Mouse (Mus musculus): ENCODE data around the gene Cfb. TPM values are rescaled to one million over a fixed set of nuclear protein-coding genes. Genes with fewer than 3 reads are reported as not detected.

Gene Cfb
- 1.7 and 2.0 TPM in 2 replicates for polyA plus RNA-seq (2012; rRNA removed)

DNA sequence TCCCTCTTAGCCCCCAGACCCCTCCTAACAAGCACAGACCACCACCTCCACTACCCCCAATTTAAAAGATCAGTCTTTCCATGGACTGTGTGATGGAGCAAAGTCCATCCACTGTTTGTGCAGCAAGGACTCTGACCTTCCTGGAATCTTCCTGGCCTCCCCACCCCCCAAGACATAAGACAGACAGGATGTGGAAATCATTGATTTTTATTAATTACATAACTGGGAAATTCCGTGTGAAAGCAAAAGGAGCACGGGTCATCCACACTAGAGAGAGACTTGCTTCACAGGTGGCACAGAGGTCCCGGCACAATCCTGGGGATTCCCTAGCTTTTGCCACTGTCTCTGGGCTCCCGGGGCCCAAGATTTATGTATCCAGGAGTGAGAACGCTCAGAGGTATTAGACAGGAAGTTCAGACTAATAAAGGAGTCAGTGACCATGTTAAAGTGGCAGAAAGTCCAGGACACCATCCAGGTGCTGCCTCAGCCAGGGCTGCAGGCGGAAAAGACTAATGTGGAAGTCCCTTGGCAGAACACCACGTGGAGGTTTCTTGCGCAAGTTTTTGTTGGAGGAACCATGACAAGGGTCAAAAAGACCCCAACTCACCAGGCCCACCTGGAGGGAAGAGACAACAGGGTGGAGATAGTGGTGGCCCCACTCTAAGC lies at the start of gene Cfb:
Cfb (minus strand) TSS at position 103 of the 666 bp plus-strand sequence.

DNA sequence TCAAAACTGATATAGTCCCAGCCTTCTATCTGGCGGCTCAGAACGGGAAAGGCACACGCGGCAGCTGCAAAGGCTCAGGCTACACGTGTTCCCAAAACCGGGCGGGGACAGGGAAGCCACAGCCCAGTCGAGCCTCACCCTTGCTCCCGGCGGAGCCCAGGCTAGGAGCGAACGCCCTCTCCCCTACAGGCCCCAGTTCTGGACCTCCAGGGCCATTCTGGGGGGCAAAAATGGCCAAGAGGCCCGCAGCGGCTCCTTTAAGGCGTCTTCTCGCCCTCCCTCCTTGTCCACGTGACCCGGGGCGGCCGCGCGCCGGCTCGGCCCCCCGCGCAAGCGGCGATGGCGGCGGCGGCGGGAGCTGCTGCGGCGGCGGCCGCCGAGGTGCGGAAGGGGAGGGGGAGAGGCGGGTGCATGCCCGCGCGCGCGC lies 35.9 kb upstream of the Cfb start, which contains the start of the genes C2 and Ehmt2:
C2 (minus strand) TSS at position 106 of the 427 bp plus-strand sequence.
Ehmt2 (plus strand) TSS at position 310 of the 427 bp plus-strand sequence.

GRCm38 (mm10) chr17:34881683-34882310 lies 19.5 kb upstream of the Cfb start, which contains the start of gene Gm20547:
Gm20547 (minus strand) TSS chr17:34882042.

DNA sequence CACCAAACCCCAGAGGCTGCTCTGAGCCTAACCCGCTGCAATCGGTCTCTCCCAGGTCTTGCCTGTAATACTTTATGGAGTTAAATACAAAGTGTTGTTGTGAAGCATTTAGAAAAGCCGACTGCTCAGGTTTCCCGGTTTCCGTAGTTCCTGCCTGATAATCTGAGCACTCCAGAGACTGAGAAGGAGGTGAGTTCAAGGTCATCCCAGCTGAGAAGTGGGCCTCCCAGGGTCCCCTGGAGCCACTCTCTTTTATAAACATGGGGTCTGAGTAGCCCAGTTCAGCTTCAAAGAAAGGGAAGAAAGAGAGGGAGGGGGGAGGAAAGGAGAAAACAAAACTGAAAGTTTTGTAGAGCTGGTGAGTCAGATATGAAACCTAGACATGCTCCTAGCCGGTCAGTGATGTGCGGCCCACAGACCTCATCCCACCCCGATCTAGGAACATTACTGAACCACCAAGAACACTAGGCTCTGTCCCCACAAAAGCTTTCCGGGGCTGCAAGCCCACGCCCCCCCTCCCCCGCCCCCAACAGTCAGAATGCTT lies 17.1 kb upstream of the Cfb start, which contains the start of gene Zbtb12:
Zbtb12 (plus strand) TSS at position 148 of the 544 bp plus-strand sequence.

DNA sequence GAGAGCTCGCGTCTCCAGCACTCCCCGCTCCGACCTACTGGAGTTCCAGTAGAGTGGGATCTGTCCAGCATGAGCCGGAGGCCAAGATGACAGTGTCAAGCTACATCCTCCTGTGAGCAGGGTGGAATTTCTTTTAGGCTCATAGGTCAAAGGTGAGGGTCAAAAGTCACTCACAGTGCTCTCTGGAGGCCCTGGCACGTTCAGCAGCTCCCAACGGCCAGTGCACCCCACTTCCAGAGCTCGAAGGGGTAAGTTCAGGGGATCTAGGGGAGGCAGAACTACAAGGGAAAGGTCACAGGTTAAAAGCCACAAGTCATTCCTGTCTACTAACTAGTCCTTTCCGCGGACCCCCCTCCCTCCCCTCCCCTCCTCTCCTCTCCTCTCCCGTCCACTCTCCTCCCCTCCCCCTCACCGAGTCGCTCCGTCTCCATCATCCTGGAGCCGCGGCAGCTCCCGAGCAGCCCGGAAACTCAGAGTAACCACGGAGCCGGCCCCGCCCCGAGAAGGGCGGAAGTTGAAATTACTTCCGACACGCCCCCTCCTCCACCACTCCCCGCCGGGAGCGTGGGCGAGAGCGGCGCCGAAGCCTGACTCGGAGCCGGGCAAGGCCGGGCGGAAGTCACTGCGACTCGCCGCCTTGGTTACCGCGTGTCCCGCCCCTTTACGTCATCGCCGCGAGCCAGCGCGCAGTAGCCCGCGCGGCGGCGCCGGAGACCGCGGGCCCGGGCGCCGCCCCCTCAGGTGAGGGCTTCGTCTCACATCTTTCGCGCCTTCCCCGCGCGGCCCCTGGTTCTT lies 12.4 kb downstream of the Cfb start, which contains the start of the genes Skiv2l and Nelfe:
Skiv2l (minus strand) TSS at position 489 of the 795 bp plus-strand sequence.
Nelfe (plus strand) TSS at position 670 of the 795 bp plus-strand sequence.

GRCm38 (mm10) chr17:34836856-34837221 lies 25.5 kb downstream of the Cfb start, which contains the start of the genes Stk19 and Dxo:
Stk19 (minus strand) TSS chr17:34836945.
Dxo (plus strand) TSS chr17:34837019.

Other genes with a start within 250 kb of the Cfb start
- gene Egfl8, start 246.5 kb downstream of the Cfb start, polyA plus RNA-seq (2012; rRNA removed), result 0.74 and 1.6 TPM in 2 replicates
- gene Ppt2, start 234.0 kb downstream of the Cfb start, polyA plus RNA-seq (2012; rRNA removed), result 20.9 and 22.1 TPM in 2 replicates
- gene Prrt1, start 233.0 kb downstream of the Cfb start, polyA plus RNA-seq (2012; rRNA removed), result 4.0 and 4.6 TPM in 2 replicates
- gene Fkbpl, start 217.8 kb downstream of the Cfb start, polyA plus RNA-seq (2012; rRNA removed), result 1.4 and 2.8 TPM in 2 replicates
- 40.9 and 47.9 TPM in 2 replicates for gene Atf6b, start 215.4 kb downstream of the Cfb start, polyA plus RNA-seq (2012; rRNA removed)
- gene Tnxb, start 192.0 kb downstream of the Cfb start, polyA plus RNA-seq (2012; rRNA removed), result 14.8 and 21.3 TPM in 2 replicates
- 9.3 and 13.4 TPM in 2 replicates for gene C4b, start 118.6 kb downstream of the Cfb start, polyA plus RNA-seq (2012; rRNA removed)
- 1.1 and 3.1 TPM in 2 replicates for gene Cyp21a1, start 58.0 kb downstream of the Cfb start, polyA plus RNA-seq (2012; rRNA removed)
- gene Stk19, start 25.6 kb downstream of the Cfb start, polyA plus RNA-seq (2012; rRNA removed), result 31.6 and 34.6 TPM in 2 replicates
- 34.4 and 36.4 TPM in 2 replicates for gene Dxo, start 25.5 kb downstream of the Cfb start, polyA plus RNA-seq (2012; rRNA removed)
- gene Skiv2l, start 12.3 kb downstream of the Cfb start, polyA plus RNA-seq (2012; rRNA removed), result 44.5 and 47.7 TPM in 2 replicates
- gene Nelfe, start 12.1 kb downstream of the Cfb start, polyA plus RNA-seq (2012; rRNA removed), result 11.5 and 13.1 TPM in 2 replicates
- gene Zbtb12, start 17.0 kb upstream of the Cfb start, polyA plus RNA-seq (2012; rRNA removed), result 3.6 and 3.9 TPM in 2 replicates
- gene Gm20547, start 19.5 kb upstream of the Cfb start, polyA plus RNA-seq (2012; rRNA removed), result not detected in 2 replicates
- gene C2, start 35.7 kb upstream of the Cfb start, polyA plus RNA-seq (2012; rRNA removed), result 1.9 and 2.3 TPM in 2 replicates
- gene Ehmt2, start 36.0 kb upstream of the Cfb start, polyA plus RNA-seq (2012; rRNA removed), result 126 and 127 TPM in 2 replicates
- 48.6 and 48.7 TPM in 2 replicates for gene Slc44a4, start 51.9 kb upstream of the Cfb start, polyA plus RNA-seq (2012; rRNA removed)
- gene Neu1, start 68.7 kb upstream of the Cfb start, polyA plus RNA-seq (2012; rRNA removed), result 30.4 and 43.8 TPM in 2 replicates
- gene Hspa1b, start 96.7 kb upstream of the Cfb start, polyA plus RNA-seq (2012; rRNA removed), result 31.1 and 45.6 TPM in 2 replicates
- gene Gm20481, start 107.4 kb upstream of the Cfb start, polyA plus RNA-seq (2012; rRNA removed), result not detected in 2 replicates
- gene Hspa1a, start 109.6 kb upstream of the Cfb start, polyA plus RNA-seq (2012; rRNA removed), result 16.4 and 25.7 TPM in 2 replicates
- 0.34 and 0.59 TPM in 2 replicates for gene Hspa1l, start 110.2 kb upstream of the Cfb start, polyA plus RNA-seq (2012; rRNA removed)
- gene Lsm2, start 119.3 kb upstream of the Cfb start, polyA plus RNA-seq (2012; rRNA removed), result 43.9 and 62.3 TPM in 2 replicates
- gene Vars, start 138.5 kb upstream of the Cfb start, polyA plus RNA-seq (2012; rRNA removed), result 95.5 and 126 TPM in 2 replicates
- 1.9 and 2.2 TPM in 2 replicates for gene Vwa7, start 154.1 kb upstream of the Cfb start, polyA plus RNA-seq (2012; rRNA removed)
- gene Sapcd1, start 165.5 kb upstream of the Cfb start, polyA plus RNA-seq (2012; rRNA removed), result 0.58 and 1.9 TPM in 2 replicates
- 2.6 and 5.6 TPM in 2 replicates for gene Msh5, start 184.2 kb upstream of the Cfb start, polyA plus RNA-seq (2012; rRNA removed)
- 131 and 147 TPM in 2 replicates for gene Clic1, start 187.4 kb upstream of the Cfb start, polyA plus RNA-seq (2012; rRNA removed)
- 16.3 and 20.7 TPM in 2 replicates for gene Ddah2, start 196.5 kb upstream of the Cfb start, polyA plus RNA-seq (2012; rRNA removed)
- gene Ly6g6c, start 202.9 kb upstream of the Cfb start, polyA plus RNA-seq (2012; rRNA removed), result 243 and 312 TPM in 2 replicates
- gene Mpig6b, start 203.7 kb upstream of the Cfb start, polyA plus RNA-seq (2012; rRNA removed), result 0.42 and 0.65 TPM in 2 replicates
- gene Ly6g6e, start 214.4 kb upstream of the Cfb start, polyA plus RNA-seq (2012; rRNA removed), result 99.6 and 112 TPM in 2 replicates
- 5.1 and 6.4 TPM in 2 replicates for gene Ly6g6d, start 215.5 kb upstream of the Cfb start, polyA plus RNA-seq (2012; rRNA removed)
- 1.2 and 2.0 TPM in 2 replicates for gene Ly6g6f, start 223.1 kb upstream of the Cfb start, polyA plus RNA-seq (2012; rRNA removed)
- 88.7 and 152 TPM in 2 replicates for gene Abhd16a, start 226.7 kb upstream of the Cfb start, polyA plus RNA-seq (2012; rRNA removed)
- gene Ly6g5c, start 245.8 kb upstream of the Cfb start, polyA plus RNA-seq (2012; rRNA removed), result 1.4 TPM in 1 of 2 replicates, not detected in the other

Measured in stomach, adult 2 months (tissue).